Mouse (Mus musculus) lung, embryonic 14.5 days (tissue): ENCODE measurements around the gene Zfp362. TPM values are rescaled to one million over a fixed set of nuclear protein-coding genes. Genes with fewer than 3 reads are reported as not detected.

Experiments
- ATAC-seq: fragments of 200-750 bp; cut with Nextera tagmentation; 2 replicates; pipeline ENCODE4 v1.8.0; 2017; ENCODE audit warnings: mild to moderate bottlenecking, moderate TSS enrichment, moderate library complexity; ENCODE audit not compliant: insufficient read depth
- DNase-seq: peaks from one replicate; pipeline ENCODE4 v3.0.0-alpha.2; 2015
- H3K27ac ChIP-seq: fragments of 300-500 bp; sonication (generic); 2 replicates; pipeline ENCODE4 v1.5.1; 2014; ENCODE audit warnings: low read depth, mild to moderate bottlenecking, moderate library complexity
- H3K27me3 ChIP-seq: fragments of 300-500 bp; sonication (generic); 2 replicates; pipeline ENCODE4 v1.6.1; 2014; ENCODE audit warnings: low read length, control low read depth; ENCODE audit not compliant: insufficient read depth
- H3K36me3 ChIP-seq: fragments of 300-500 bp; sonication (generic); 2 replicates; pipeline ENCODE4 v1.6.1; 2014; ENCODE audit warnings: control low read depth; ENCODE audit not compliant: insufficient read depth
- H3K4me1 ChIP-seq: fragments of 300-500 bp; sonication (generic); 2 replicates; pipeline ENCODE4 v1.6.1; 2014; ENCODE audit warnings: antibody characterized with exemption, control low read depth; ENCODE audit not compliant: insufficient read depth
- H3K4me2 ChIP-seq: fragments of 300-500 bp; sonication (generic); 2 replicates; pipeline ENCODE4 v1.6.1; 2014; ENCODE audit warnings: mild to moderate bottlenecking
- H3K4me3 ChIP-seq: fragments of 300-500 bp; sonication (generic); 2 replicates; pipeline ENCODE4 v1.5.1; 2014; ENCODE audit warnings: low read depth, low read length
- H3K9ac ChIP-seq: fragments of 300-500 bp; sonication (generic); 2 replicates; pipeline ENCODE4 v1.6.1; 2014
- H3K9me3 ChIP-seq: fragments of 300-500 bp; sonication (generic); 2 replicates; pipeline ENCODE4 v1.6.1; 2016; ENCODE audit warnings: low read depth, low read length, control low read depth
- CTCF ChIP-seq: IDR thresholded peaks from 2 replicates; pipeline ENCODE4 v1.5.1; 2016; ENCODE audit warnings: antibody characterized with exemption, low read depth
- WGBS: fragments of 180-500 bp; shearing (Covaris S2); extraction: QIAGEN DNeasy Blood & Tissue Kit; methylation state at CpG from one replicate; pipeline ENCODE4 v1.1.7; 2014; 5-methylcytosine and 5-hydroxymethylcytosine counted together
- polyA plus RNA-seq: library from polyadenylated mRNA; unstranded; fragments of >200 nt; fragmentation: Nextera tagmentation; extraction: Ambion mirVana; gene quantifications from 2 replicates; pipeline ENCODE4 v1.2.1, GENCODE M21; 2014

Zfp362 gene
- polyA plus RNA-seq, 1 experiment from 2014 or later = 48.0 TPM

DNA sequence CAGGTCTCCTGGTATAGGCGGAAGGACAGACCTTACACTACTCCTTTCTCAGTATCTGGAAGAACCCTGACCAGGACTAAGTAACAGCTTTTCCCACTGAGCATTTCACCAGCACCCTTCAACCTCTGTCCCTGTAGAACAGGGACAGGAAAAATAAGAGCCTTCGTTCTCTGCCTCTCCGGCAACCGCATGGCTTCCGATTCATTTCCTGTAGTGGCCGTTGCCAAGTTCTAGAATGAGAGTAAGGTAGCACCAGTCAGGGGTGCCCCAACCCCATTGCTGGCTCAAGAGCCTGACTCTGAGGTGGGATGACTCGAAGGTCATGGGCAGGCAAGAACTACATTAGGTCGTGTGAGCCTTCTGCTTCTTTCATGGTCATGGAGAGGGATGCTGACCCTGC lies 60.7 kb downstream of the Zfp362 start:
- TF ChIP-seq CTCF = no peak
- H3K9ac ChIP-seq = no peak overlapping the region
- 82% methylated on average over 8 of the region's 8 CpGs for WGBS
- H3K4me3 ChIP-seq = no peak overlapping the region
- ATAC-seq (no peak), DNase-seq (no peak)
- no peaks in the 10 kb centered on the region for H3K27me3 ChIP-seq
- H3K9me3 ChIP-seq = no peaks in the 10 kb centered on the region
- no peak overlapping the region for H3K4me2 ChIP-seq
- no peaks in the 10 kb centered on the region for H3K4me1 ChIP-seq
- peaks cover 84% of the 10 kb centered on the region for H3K36me3 ChIP-seq
- H3K27ac ChIP-seq = no peak overlapping the region

DNA sequence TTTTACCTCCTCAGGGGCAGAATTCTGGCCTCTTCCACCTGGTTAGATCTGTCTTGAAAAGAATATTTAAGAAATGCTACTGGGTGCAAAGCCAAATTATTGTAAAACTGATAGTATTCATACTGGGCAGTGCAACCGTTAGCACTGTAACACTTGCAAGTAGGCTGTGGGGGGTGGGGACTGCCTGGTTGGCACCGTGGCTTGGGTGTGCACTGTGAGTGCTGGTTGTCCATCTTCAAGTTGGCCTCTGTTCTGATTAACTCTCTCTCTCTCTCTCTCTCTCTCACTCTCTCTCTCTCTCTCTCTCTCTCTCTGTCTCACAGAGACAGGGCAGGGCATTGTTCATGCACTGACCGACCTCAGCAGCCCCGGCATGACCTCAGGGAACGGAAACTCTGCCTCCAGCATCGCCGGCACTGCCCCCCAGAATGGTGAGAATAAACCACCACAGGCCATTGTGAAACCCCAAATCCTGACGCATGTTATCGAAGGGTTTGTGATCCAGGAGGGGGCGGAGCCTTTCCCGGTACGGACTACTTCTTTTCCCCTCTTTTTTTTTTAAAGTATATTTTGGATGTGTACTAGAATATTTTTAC lies 62.7 kb downstream of the Zfp362 start:
- no peak overlapping the region for H3K27ac ChIP-seq
- 76% methylated on average over 12 of the region's 12 CpGs for WGBS
- no peak for ATAC-seq
- no peaks in the 10 kb centered on the region for H3K4me1 ChIP-seq
- H3K27me3 ChIP-seq = no peaks in the 10 kb centered on the region
- TF ChIP-seq CTCF = no peak
- no peak overlapping the region for H3K4me2 ChIP-seq
- no peak overlapping the region for H3K4me3 ChIP-seq
- no peak overlapping the region for H3K9ac ChIP-seq
- H3K9me3 ChIP-seq = no peaks in the 10 kb centered on the region
- H3K36me3 ChIP-seq = peaks cover 68% of the 10 kb centered on the region
- no peak for DNase-seq

DNA sequence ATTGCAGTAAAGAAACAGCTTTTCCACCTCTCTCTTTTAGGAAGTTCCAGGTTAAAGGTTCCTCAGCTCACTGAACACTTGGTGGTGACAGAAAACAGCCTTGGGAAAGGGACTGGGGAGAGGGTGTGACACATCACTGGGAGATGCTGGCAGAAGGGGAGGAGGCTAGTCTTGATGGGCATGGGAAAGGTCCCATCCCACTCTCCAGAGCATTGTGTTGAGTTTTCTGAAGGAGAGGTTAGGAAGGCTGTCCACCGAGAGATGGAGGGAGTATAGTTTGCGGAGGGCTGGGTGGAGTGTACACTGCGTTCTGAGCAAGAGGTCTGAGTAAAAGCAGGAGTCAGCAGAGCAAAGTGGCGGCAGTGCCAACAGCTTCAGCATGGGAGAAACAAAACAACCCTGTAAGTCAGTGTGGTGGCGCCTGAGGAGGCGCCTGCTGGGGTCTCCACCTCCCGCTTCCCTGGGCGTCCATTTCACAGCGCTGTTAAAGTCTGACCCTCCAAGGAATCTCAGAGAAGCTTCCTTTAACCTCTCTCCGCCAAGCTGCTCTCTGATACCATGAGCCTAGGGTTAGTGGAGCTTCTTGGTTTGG lies 63.4 kb downstream of the Zfp362 start:
- Histone ChIP-seq H3K9ac (no peak overlapping the region), H3K27ac (no peak overlapping the region), H3K36me3 (peaks cover 63% of the 10 kb centered on the region), H3K9me3 (no peaks in the 10 kb centered on the region), H3K4me1 (no peaks in the 10 kb centered on the region), H3K4me3 (no peak overlapping the region), H3K27me3 (no peaks in the 10 kb centered on the region), H3K4me2 (no peak overlapping the region)
- DNase-seq (no peak), ATAC-seq (no peak)
- WGBS = 66% methylated on average over 10 of the region's 10 CpGs
- no peak for TF ChIP-seq CTCF

DNA sequence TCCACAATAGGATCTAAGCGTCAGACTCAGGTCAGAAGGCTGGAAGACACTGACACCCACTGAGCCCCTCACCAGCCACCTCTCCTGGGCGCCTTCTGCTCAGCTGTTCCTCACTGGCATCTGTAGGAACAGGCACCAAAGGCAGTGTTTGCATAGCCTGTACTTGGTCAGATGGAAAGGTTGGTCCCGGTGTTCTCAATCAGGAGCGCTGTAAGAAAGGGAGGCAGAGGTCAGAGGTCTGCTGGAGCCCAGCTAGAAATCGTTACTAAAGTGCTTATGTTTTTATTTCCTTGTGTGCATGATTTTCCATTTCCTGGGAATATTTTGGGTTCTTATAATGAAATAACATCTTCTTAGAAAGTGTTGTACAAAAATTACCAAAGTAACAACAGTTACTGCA lies 63.9 kb downstream of the Zfp362 start:
- ATAC-seq = no peak

DNA sequence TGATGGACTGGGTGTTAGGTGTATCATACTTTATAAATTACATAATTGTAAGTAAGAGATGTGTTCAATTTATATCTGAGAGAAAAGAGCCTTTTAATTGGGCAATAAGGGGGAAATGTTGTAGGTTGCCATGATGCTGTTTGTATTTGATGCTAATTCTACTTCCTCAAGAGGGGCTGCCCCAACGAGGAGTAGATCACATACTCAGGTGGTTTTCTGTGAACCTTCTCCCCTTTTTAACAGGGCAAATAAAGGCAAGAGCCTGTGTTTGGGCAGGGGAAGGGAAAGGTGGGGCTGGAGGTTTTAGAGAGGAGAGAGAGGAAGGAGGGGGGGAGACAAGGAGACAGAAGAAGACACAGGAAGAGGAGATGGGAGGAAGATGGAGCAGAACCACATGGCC lies 65.0 kb downstream of the Zfp362 start:
- peaks cover 61% of the 10 kb centered on the region for H3K36me3 ChIP-seq
- H3K27me3 ChIP-seq = no peaks in the 10 kb centered on the region
- H3K4me3 ChIP-seq = no peak overlapping the region

More for the DNA sequence above, 63.9 kb downstream of the Zfp362 start:
- no peaks in the 10 kb centered on the region for H3K9me3 ChIP-seq
- peaks cover 6% of the 10 kb centered on the region for H3K4me1 ChIP-seq
- no peak overlapping the region for H3K4me2 ChIP-seq
- no peak overlapping the region for H3K27ac ChIP-seq
- WGBS = 38% methylated on average over 5 of the region's 5 CpGs
- no peak for DNase-seq
- peaks cover 61% of the 10 kb centered on the region for H3K36me3 ChIP-seq
- H3K27me3 ChIP-seq = no peaks in the 10 kb centered on the region
- no peak overlapping the region for H3K4me3 ChIP-seq
- H3K9ac ChIP-seq = no peak overlapping the region
- no peak for TF ChIP-seq CTCF

DNA sequence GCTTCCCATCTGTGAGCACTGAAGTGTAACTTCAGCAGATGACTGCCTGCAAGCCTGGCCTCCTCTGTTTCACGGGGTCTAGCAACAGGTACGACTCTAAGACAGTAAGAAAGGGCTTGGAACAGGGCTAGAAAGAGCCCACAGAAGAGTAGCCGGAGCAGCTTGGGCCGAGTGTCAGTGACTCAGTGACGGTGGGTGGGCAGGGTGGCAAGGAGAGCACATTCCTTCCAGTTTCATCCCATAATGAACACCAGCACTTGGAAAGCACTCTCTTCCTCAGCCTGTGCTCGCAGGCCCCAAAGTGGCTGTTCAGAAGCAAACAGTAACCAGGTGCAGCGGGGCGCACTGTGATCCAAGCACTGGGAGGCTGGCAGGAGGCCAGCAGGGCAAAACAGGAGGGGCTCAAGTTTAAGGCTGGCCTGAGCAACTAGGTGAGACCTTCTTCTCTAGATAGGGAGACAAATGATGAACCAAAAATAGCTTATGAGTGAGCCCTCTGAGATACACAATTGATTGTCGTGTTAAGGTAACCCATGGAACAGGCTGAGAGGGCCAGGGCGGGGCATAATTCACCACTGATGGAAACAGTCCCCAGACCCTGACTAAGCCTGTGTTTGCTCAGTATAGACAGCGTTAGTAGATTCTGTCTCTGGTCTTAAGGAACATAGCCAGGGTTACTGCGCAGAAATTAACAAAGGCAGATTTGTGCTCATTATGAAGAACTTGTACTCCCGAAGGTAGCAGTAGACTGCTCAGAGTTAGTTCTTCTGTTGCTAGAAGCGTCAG lies 67.8 kb downstream of the Zfp362 start:
- Histone ChIP-seq H3K9ac (no peak overlapping the region; the same call in 1 of the 2 replicates), H3K9me3 (no peaks in the 10 kb centered on the region), H3K4me3 (no peak overlapping the region), H3K27me3 (no peaks in the 10 kb centered on the region), H3K4me2 (peak overlapping the region; percentile 35), H3K36me3 (peaks cover 46% of the 10 kb centered on the region), H3K4me1 (peaks cover 40% of the 10 kb centered on the region), H3K27ac (peak overlapping the region; percentile 91)
- no peak for TF ChIP-seq CTCF
- ATAC-seq (0 out of 2 replicates have a peak, but pooled peaks have one; percentile 6), DNase-seq (peak; percentile 73)
- WGBS = 54% methylated on average over 14 of the region's 14 CpGs

More for the DNA sequence above, 65.0 kb downstream of the Zfp362 start:
- Histone ChIP-seq H3K9me3 (no peaks in the 10 kb centered on the region), H3K9ac (no peak overlapping the region), H3K4me1 (peaks cover 14% of the 10 kb centered on the region), H3K4me2 (no peak overlapping the region), H3K27ac (no peak overlapping the region)
- WGBS = 38% methylated on average over 1 of the region's 1 CpGs
- no peak for DNase-seq
- ATAC-seq = no peak
- no peak for TF ChIP-seq CTCF

DNA sequence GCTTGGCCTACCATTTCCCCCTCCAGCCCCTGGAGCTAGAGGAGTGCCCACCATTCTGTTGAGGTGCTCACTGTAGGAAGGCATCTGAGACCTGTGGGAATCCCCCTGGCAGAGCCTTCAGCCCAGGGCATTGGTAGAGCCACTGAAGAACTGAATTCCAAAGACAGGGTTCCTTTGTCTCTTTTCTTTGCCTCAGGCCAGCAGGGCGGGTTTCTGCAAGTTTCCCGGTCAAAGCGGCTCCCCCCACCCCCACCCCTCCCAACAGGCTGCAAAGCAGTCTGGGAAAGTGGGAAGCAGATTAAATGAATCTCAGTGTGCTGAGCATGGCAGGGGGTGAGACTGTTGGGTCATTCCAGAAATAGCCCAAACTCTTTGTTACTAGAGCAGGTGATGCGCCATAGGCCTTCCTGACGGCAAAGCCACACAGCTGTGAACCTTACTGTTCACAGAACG lies 68.7 kb downstream of the Zfp362 start:
- no peak for ATAC-seq

More for the DNA sequence above, 68.7 kb downstream of the Zfp362 start:
- peaks cover 43% of the 10 kb centered on the region for H3K4me1 ChIP-seq
- H3K36me3 ChIP-seq = peaks cover 37% of the 10 kb centered on the region
- peak overlapping the region; percentile 2; the same call in 1 of the 2 replicates for H3K9ac ChIP-seq
- peak overlapping the region; percentile 35 for H3K4me2 ChIP-seq
- 32% methylated on average over 6 of the region's 6 CpGs for WGBS
- DNase-seq = peak; percentile 37
- no peak overlapping the region for H3K4me3 ChIP-seq
- H3K27ac ChIP-seq = peak overlapping the region; percentile 91
- no peak for TF ChIP-seq CTCF
- no peaks in the 10 kb centered on the region for H3K27me3 ChIP-seq
- H3K9me3 ChIP-seq = no peaks in the 10 kb centered on the region
